Comparison of ENCODE assay signal across 19 mouse cellular contexts in genomic region chr15:91103305-91103704, GRCm38 (mm10). TPM values are rescaled to one million over a fixed set of nuclear protein-coding genes. Genes with fewer than 3 reads are reported as not detected.
"Had no signal": no experiment of that assay in that cellular context is flagged by ENCODE, and none has a peak within 500 bp of the region (broad histone marks: within the 10 kb centered on the region; RNA-seq: fewer than 3 reads in every experiment).

No protein-coding gene starts in this region.

- ATAC-seq: midbrain, embryonic 16.5 days had no signal

- H3K4me1 ChIP-seq: midbrain, embryonic 12.5 days; neural tube, embryonic 15.5 days had no signal

- H3K27me3 ChIP-seq: midbrain, embryonic 12.5 days; neural tube, embryonic 13.5 days; neural tube, embryonic 15.5 days had no signal

- H3K9ac ChIP-seq: lung, embryonic 14.5 days; midbrain, embryonic 12.5 days; neural tube, embryonic 13.5 days; neural tube, embryonic 15.5 days had no signal

- H3K36me3 ChIP-seq: midbrain, embryonic 10.5 days; midbrain, embryonic 12.5 days; neural tube, embryonic 13.5 days; neural tube, embryonic 15.5 days had no signal

- H3K4me3 ChIP-seq: midbrain, embryonic 10.5 days; midbrain, embryonic 12.5 days; myocyte; neural tube, embryonic 13.5 days; neural tube, embryonic 15.5 days had no signal

- DNase-seq: lung, adult 18-20 months; lung, embryonic 14.5 days; lung, postnatal 10 days; lung, postnatal 4 days; midbrain, embryonic 14.5 days; right cerebral cortex, adult 18-20 months; right cerebral cortex, postnatal 25 days; right cerebral cortex, postnatal 4 days; spleen, adult 18-20 months; thymus, adult 18-20 months; thymus, postnatal 14 days; thymus, postnatal 36 days had no signal

- H3K4me2 ChIP-seq: lung, embryonic 14.5 days; midbrain, embryonic 12.5 days; neural tube, embryonic 13.5 days; neural tube, embryonic 15.5 days had no signal

- H3K27ac ChIP-seq: midbrain, embryonic 12.5 days; neural tube, embryonic 13.5 days; neural tube, embryonic 15.5 days had no signal

- H3K9me3 ChIP-seq: midbrain, embryonic 10.5 days; midbrain, embryonic 12.5 days; neural tube, embryonic 13.5 days; neural tube, embryonic 15.5 days had no signal

RNA-seq across cellular contexts. Expression of gene Kif21a, which starts 53.6 kb away (rescaled TPM):
- total RNA-seq: megakaryocyte, adult 5-6 weeks had no signal
